Mouse (Mus musculus) erythroid progenitor cell, adult 5-6 weeks (primary cell): ENCODE measurements around the gene Zfp628. TPM values are rescaled to one million over a fixed set of nuclear protein-coding genes. Genes with fewer than 3 reads are reported as not detected.
"Not testable (repeated sequence)": the region's sequence is repeated elsewhere in the genome, so short reads cannot be mapped to it uniquely, and the experiment has no call there.

Experiments used
- ATAC-seq: replicated peaks from 2 replicates; pipeline ENCODE4 v1.8.0; 2016; ENCODE audit warnings: moderate number of reproducible peaks, mild to moderate bottlenecking, moderate TSS enrichment, inconsistent platforms; ENCODE audit not compliant: poor library complexity, low FRiP score, severe bottlenecking
- total RNA-seq, 2 experiments: library from RNA; stranded (forward) in 1 of 2; stranded (reverse) in 1 of 2; fragments of 150-400 nt in 1 of 2; fragments of 186-747, 209-891 nt in 1 of 2; gene quantifications; 2 replicates each; pipeline versions ENCODE4 v1.2.3 to v1.2.4; 2015 to 2017; ENCODE audit warnings: low replicate concordance in 2 of 2

The Zfp628 gene
- total RNA-seq (2015; ENCODE audit: low replicate concordance) (7.1 and 8.6 TPM in 2 replicates), total RNA-seq (2017; ENCODE audit: low replicate concordance) (4.6 and 11.6 TPM in 2 replicates)

GRCm38 (mm10) chr7:4915007-4915665 is at the start of gene Zfp628:
Gene Zfp628, plus strand, starts transcription at chr7:4915217.
- peak; percentile 91 for ATAC-seq

- peak; percentile 99 for ATAC-seq
These were observed 49.2 kb upstream of the Zfp628 start for GRCm38 (mm10) chr7:4865579-4866493.

- ATAC-seq: no peak
These were observed 48.3 kb upstream of the Zfp628 start for GRCm38 (mm10) chr7:4866631-4867180.

GRCm38 (mm10) chr7:4870133-4870532 is 44.9 kb upstream of the Zfp628 start, which contains the start of gene Isoc2b:
Gene Isoc2b, minus strand, starts transcription at chr7:4870258.
- ATAC-seq: no peak

- peak; percentile 99 for ATAC-seq
These were observed 38.2 kb upstream of the Zfp628 start, which contains the start of gene Isoc2a for GRCm38 (mm10) chr7:4876753-4877221. Gene Isoc2a, plus strand, starts transcription at chr7:4877153.

- ATAC-seq: no peak
These were observed 37.8 kb upstream of the Zfp628 start for GRCm38 (mm10) chr7:4877226-4877625.

GRCm38 (mm10) chr7:4878186-4878585 is 36.8 kb upstream of the Zfp628 start:
- no peak for ATAC-seq

- not testable (repeated sequence) for ATAC-seq
These were observed 36.0 kb upstream of the Zfp628 start for GRCm38 (mm10) chr7:4879036-4879435.

- ATAC-seq: no peak
These were observed 28.3 kb upstream of the Zfp628 start for GRCm38 (mm10) chr7:4886680-4887079.

GRCm38 (mm10) chr7:4895186-4895585 is 19.8 kb upstream of the Zfp628 start:
- ATAC-seq: no peak

GRCm38 (mm10) chr7:4898851-4899648 is 16.0 kb upstream of the Zfp628 start:
- 0 out of 2 replicates have a peak, but pooled peaks have one; percentile 41 for ATAC-seq

- ATAC-seq: peak; percentile 51; the same call in 1 of the 2 replicates
These were observed 15.1 kb upstream of the Zfp628 start for GRCm38 (mm10) chr7:4899649-4900522.

- no peak for ATAC-seq
These were observed 14.5 kb upstream of the Zfp628 start for GRCm38 (mm10) chr7:4900523-4900851.

GRCm38 (mm10) chr7:4901171-4901570 is 13.8 kb upstream of the Zfp628 start:
- ATAC-seq: peak; percentile 60; the same call in 1 of the 2 replicates

- ATAC-seq: no peak
These were observed 12.6 kb upstream of the Zfp628 start for GRCm38 (mm10) chr7:4902404-4902803.

- ATAC-seq: no peak
These were observed 8.5 kb upstream of the Zfp628 start, which contains the start of gene Gm36210 for GRCm38 (mm10) chr7:4906466-4906950. Gene Gm36210, minus strand, starts transcription at chr7:4906516.

- ATAC-seq: no peak
These were observed 3.5 kb upstream of the Zfp628 start for GRCm38 (mm10) chr7:4911561-4911960.

GRCm38 (mm10) chr7:4912248-4912647 is 2.8 kb upstream of the Zfp628 start:
- no peak for ATAC-seq
